Mouse (Mus musculus) spleen, adult 12 weeks (tissue): ENCODE results near the gene Gpm6b.

Source experiments
- DNase-seq: peaks from one replicate; pipeline ENCODE4 v3.0.0; 2022; ENCODE audit warnings: low spot score

Gpm6b gene

DNA sequence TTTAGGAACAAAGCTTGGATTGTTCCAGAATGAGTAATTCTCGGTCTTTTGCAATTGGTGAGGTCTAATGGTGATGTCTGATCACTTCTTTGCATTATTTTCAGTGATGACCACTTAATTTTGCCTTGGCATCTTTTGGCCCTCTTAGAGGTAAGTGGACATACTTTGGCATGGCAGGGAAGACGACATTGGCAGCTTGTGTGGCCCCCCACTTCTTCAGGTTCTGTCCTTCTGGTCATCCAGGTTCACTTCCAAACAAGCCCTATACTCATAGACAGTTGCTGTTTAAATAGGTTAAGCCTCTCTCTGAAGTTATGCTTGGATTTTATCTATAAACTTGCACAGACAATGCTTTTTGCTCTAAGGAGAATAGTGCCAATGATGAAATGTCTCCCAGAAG is 120.2 kb downstream of the Gpm6b start:
- no peak for DNase-seq

- DNase-seq, result no peak
Measured at GRCm38 (mm10) chrX:166359927-166360440, 121.3 kb downstream of the Gpm6b start.

DNA sequence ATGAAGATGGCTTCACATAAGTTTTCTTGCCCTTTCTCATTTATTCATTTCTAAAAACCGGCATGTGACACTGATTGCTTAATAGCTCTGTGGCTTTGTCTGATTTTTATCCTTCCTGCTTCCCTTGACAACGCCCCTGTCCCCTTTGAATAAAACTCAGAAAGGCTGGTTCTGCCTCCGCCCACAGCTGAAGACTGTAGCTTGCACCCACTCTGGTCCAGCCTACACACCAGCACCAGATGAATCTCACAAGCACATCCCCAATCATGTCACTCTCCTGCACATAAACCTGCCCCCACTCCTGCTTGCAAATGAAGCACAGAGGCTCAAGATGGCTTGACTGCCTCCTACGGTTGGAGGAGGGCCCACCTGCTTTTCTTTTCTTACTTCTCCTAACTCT is 121.7 kb downstream of the Gpm6b start:
- DNase-seq, result no peak

- no peak for DNase-seq
Measured at GRCm38 (mm10) chrX:166365458-166366213, 126.9 kb downstream of the Gpm6b start.

DNA sequence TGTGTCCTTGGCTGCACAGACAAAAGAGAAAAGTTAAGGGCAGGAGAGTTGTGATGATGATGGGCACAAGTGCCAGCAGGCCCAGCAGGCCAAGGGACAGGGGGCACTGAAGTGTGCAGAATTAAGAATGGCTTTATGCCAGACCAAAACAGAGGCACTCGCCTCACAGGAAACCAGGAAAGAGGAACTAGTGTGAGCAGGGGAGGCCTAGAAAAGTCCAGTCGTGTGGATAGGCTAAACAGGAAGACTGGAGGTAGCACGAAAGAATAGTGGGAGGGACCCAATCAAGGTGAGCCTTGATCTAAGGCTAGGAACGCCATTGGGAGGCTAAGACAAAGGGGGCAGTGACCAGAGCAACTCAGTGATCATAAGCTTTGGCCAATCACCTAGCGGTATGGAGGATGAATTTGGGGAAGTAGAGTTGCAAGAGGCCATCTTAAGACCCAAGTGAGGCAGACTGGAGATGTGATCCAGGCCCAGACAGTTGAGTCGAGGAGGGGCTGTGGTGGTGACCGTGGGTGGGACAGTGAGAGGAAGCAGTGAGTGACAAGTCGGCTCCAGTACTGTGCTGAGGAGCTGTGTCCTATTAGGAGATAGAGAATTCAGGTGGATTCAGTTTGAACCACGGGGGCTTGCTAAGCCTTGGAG is 138.1 kb downstream of the Gpm6b start:
- DNase-seq, result no peak

- no peak for DNase-seq
Measured at GRCm38 (mm10) chrX:166378652-166379051, 139.9 kb downstream of the Gpm6b start.

- no peak for DNase-seq
Measured at GRCm38 (mm10) chrX:166383606-166384005, 144.9 kb downstream of the Gpm6b start.

GRCm38 (mm10) chrX:166384935-166385334 is 146.2 kb downstream of the Gpm6b start:
- no peak for DNase-seq

GRCm38 (mm10) chrX:166386656-166387055 is 147.9 kb downstream of the Gpm6b start:
- DNase-seq, result no peak

GRCm38 (mm10) chrX:166393753-166394152 is 155.0 kb downstream of the Gpm6b start:
- DNase-seq, result no peak

DNA sequence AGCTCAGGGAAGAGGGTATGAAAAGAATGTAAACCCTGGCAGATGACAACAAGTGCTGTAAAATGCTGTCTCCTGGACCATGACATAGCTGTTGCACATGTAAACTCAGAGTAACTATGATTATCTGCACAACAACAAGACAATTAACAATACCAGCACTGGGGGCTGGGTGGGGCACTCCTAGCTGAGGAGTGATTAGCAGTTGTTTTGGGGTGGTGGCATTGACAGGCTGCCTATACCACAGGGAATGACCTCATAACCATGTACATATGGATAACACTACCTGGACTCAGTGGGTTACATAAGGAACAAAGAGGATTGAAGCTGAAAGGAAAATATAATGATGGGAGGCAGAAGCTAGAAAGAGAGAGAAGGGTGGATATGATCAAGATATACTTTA is 169.2 kb downstream of the Gpm6b start:
- DNase-seq, result no peak

- no peak for DNase-seq
Measured at GRCm38 (mm10) chrX:166416196-166416595, 177.5 kb downstream of the Gpm6b start.

DNA sequence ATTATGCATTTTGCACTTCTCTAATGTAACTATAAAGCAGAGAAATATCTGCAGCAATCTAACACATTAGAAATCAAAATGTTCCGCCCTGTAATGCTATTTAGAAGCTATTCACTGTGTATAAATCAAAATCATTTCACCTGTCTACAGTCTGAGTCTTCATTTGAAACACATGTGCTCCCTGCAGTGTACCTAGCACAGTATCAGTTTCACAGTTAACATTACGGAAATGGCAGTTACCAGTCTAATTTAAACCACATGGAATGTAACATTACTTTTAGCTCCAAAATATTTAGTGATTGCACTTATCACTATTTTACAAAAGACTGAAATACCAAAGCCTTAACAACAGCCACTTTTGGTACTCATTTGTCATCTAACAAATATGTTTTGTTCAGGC is 196.1 kb downstream of the Gpm6b start:
- no peak for DNase-seq
